Mouse (Mus musculus) hindbrain, embryonic 10.5 days (tissue): ENCODE measurements at regions not wholly inside any gene's neighbourhood (a gene's known extent, or its start where the extent isn't known, plus 50 kb on each side); places are given as distances from the start of the nearest gene placed in this dataset.

ENCODE experiments used
- DNase-seq: peaks from one replicate; pipeline ENCODE4 v3.0.0-alpha.2; 2017; ENCODE audit warnings: low spot score
- H3K27ac ChIP-seq: fragments of 300-500 bp; sonication (generic); 2 replicates; pipeline ENCODE4 v1.5.1; 2016; ENCODE audit warnings: mild to moderate bottlenecking, moderate library complexity
- H3K27me3 ChIP-seq: fragments of 300-500 bp; sonication (generic); 2 replicates; pipeline ENCODE4 v1.6.1; 2016; ENCODE audit warnings: mild to moderate bottlenecking; ENCODE audit not compliant: poor library complexity, insufficient read depth, severe bottlenecking
- H3K36me3 ChIP-seq: fragments of 300-500 bp; sonication (generic); 2 replicates; pipeline ENCODE4 v1.6.1; 2016; ENCODE audit warnings: mild to moderate bottlenecking, moderate library complexity
- H3K4me1 ChIP-seq: fragments of 300-500 bp; sonication (generic); replicated peaks from 2 replicates; pipeline ENCODE4 v1.6.1; 2016; ENCODE audit warnings: mild to moderate bottlenecking
- H3K4me3 ChIP-seq: fragments of 300-500 bp; sonication (generic); 2 replicates; pipeline ENCODE4 v1.5.1; 2016; ENCODE audit warnings: mild to moderate bottlenecking, moderate library complexity
- H3K9me3 ChIP-seq: fragments of 300-500 bp; sonication (generic); 2 replicates; pipeline ENCODE4 v1.6.1; 2016; ENCODE audit warnings: mild to moderate bottlenecking, moderate library complexity
- WGBS: fragments of 180-500 bp; shearing (Covaris S2); methylation state at CpG from one replicate; pipeline ENCODE4 v1.1.7; 2016; 5-methylcytosine and 5-hydroxymethylcytosine counted together

DNA sequence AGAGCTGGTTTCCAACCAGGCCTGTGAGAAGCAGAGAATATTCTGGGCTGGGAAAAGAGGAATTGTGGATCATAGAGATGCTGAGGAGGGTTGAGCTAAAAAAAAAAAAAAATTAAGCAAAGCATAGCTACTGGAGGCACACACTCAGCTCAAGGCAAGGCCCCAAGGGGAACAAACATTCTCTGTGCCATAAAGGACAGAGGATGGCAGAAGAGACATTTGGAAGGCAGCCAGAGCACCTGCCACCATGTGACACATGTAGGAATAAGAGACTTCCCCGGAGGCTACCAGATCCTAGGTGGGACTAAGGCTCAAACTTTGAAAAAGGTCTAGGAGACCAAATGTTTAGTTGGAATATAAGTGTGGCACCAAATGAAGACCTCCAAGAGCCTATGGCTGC is 96.4 kb upstream of the Gm26657 start:
- Histone ChIP-seq H3K4me1 (peaks cover 31% of the 10 kb centered on the region), H3K36me3 (no peaks in the 10 kb centered on the region), H3K9me3 (no peaks in the 10 kb centered on the region), H3K27ac (no peak overlapping the region), H3K27me3 (no peaks in the 10 kb centered on the region), H3K4me3 (no peak overlapping the region)
- DNase-seq, result no peak
- 90% methylated on average over 1 of the region's 1 CpGs for WGBS

DNA sequence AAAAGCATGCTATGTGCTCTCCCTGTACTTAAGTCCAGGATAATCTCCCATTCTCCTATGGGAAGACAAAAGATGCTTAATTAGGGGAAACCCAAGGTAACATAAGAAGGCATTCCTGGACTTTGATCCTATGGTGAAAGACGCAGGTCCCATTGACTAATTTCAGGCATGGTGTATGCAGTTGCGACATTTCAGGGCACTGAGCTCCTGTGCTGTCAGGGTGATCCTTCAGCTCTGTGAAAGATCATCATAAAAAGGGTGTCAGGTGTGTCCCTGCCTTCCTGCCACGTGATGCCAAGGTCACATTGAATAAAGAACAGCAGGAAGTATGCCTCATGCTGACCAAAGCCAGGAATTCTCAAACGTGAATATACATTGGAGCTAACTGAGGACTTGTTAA is 100.2 kb upstream of the Gm26657 start:
- Histone ChIP-seq H3K36me3 (no peaks in the 10 kb centered on the region), H3K4me1 (peaks cover 27% of the 10 kb centered on the region), H3K4me3 (no peak overlapping the region), H3K27ac (0 out of 2 replicates have a peak overlapping the region, but pooled peaks have one; percentile 35), H3K27me3 (no peaks in the 10 kb centered on the region), H3K9me3 (no peaks in the 10 kb centered on the region)
- WGBS, result 58% methylated on average over 4 of the region's 4 CpGs
- no peak for DNase-seq

DNA sequence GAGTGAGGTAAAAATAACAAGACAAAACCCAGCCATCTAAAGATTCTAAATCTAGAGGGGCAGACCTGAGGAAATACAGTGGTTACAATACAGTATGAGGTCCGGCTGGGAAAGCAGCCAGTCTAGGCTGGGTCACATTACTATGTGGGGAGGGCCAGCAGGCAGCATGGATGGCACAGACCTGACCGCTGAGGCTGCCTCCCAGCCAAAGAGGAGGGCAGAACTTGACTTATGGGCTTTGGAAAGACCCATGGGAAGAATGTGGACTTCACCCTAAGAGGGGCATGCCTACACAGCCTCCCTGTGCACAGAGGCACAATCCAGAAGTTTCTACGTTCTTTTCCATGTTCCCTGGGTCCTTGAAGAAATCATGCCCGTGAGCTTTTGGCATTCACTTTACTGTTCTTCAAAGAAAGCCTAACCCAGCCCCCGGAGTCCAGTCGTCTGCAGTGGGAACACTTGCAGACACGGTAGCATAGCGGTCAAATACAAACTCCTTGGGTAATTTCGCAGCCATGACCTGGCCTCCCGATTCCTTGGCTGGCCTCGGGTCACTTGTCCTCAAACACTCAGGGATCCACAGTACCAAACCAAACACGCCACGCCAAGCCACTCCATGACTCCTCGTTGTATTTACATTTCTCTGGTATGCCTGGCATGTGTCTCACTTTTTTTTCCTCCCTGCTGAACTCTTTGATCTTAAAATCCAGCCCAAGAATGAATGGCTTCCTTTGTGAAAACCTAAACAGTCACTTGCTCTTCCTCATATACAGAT is 101.0 kb upstream of the Gm26657 start:
- WGBS, result 53% methylated on average over 14 of the region's 14 CpGs
- Histone ChIP-seq H3K36me3 (no peaks in the 10 kb centered on the region), H3K27me3 (no peaks in the 10 kb centered on the region), H3K4me1 (peaks cover 19% of the 10 kb centered on the region), H3K27ac (peak overlapping the region; percentile 70), H3K4me3 (no peak overlapping the region), H3K9me3 (no peaks in the 10 kb centered on the region)
- DNase-seq, result peak; percentile 32

DNA sequence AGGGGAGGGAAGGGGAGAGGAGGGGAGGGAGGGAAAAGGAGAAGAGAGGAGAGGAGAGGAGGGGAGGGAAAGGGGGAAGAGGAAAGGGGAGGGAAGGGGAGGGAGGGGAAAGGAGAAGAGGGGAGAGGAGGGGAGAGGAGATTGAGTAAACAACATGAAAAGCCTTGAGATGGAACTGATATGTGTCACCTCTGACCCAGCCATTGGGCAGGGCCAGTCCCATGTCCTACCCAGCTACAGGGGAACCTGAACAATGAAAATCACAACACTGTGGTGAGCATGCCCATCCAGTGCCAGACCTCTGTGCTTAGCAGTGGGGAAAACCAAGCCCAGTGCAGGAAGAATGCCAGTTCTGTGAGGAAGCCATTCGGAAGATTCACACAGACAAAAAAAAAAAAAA is 103.6 kb upstream of the Gm26657 start:
- Histone ChIP-seq H3K4me1 (peaks cover 14% of the 10 kb centered on the region), H3K36me3 (no peaks in the 10 kb centered on the region), H3K27me3 (no peaks in the 10 kb centered on the region), H3K4me3 (no peak overlapping the region), H3K9me3 (no peaks in the 10 kb centered on the region), H3K27ac (no peak overlapping the region)
- WGBS, result 83% methylated on average over 1 of the region's 1 CpGs
- no peak for DNase-seq

DNA sequence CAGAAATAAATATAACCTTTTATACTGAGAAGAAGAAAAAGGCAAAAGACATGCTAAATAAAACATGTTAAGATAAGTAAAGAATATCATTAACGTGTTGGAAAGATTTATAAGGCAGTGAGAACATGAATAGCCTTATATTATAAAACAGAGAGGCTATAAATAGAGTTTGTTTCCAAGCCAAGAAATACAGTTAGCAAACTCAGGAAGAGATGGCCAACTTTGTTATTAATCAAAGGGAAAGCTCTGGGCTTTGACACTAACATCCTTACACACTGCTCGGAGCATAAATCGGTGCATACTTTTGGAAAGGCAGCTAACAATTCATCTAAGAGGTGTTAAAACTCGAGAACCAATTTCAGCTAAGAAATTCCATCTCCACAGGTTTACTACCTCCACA is 106.3 kb upstream of the Gm26657 start:
- H3K27ac ChIP-seq, result no peak overlapping the region
- H3K27me3 ChIP-seq, result no peaks in the 10 kb centered on the region
- WGBS, result 89% methylated on average over 4 of the region's 4 CpGs
- DNase-seq, result no peak
- H3K9me3 ChIP-seq, result no peaks in the 10 kb centered on the region
- H3K36me3 ChIP-seq, result no peaks in the 10 kb centered on the region
- H3K4me1 ChIP-seq, result 0 out of 2 replicates have a peak, but pooled peaks cover 5% of the 10 kb centered on the region
- no peak overlapping the region for H3K4me3 ChIP-seq

DNA sequence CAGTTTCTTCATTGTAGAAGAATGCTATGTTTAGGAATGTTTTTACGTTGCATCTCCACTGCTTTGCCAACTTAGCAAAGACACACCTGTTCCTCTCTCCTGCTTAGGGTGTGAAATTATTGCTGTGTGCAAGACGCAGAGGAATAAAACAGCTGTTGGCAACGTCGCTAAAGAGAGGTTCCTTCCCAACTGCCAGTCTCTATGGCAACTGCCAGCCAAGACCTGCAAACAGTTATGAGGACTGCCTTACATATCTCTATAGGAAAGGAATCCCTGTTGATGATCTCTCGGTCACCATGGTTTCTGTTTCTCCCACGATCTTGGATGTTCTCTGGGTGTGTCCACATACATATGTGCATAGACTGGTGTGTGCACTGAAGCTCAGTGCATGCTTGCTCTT is 109.6 kb upstream of the Gm26657 start:
- 85% methylated on average over 6 of the region's 6 CpGs for WGBS
- Histone ChIP-seq H3K36me3 (no peaks in the 10 kb centered on the region), H3K9me3 (no peaks in the 10 kb centered on the region), H3K4me1 (0 out of 2 replicates have a peak, but pooled peaks cover 5% of the 10 kb centered on the region), H3K27ac (no peak overlapping the region), H3K4me3 (no peak overlapping the region), H3K27me3 (no peaks in the 10 kb centered on the region)
- no peak for DNase-seq

DNA sequence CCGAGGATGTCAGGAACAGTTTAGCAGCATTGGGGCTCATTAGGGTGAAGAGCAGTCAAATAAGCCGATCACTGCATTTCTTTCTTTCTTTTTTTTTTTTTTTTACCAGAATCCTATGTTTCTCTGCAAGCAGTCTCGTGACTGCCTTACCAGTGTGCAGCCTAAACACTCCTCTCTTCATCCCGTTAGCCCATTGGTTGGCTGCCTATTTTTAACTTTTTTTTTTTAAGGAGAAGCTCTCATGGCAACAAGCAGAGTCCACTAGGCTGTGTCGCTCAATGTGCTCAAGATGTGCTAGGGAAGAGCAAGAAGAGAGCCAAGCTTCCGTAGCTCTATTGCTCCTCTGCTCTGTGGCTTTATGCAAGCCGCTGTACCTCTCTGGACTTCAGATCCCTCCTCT is 112.7 kb upstream of the Gm26657 start:
- Histone ChIP-seq H3K9me3 (no peaks in the 10 kb centered on the region), H3K4me3 (no peak overlapping the region), H3K27me3 (no peaks in the 10 kb centered on the region), H3K27ac (no peak overlapping the region), H3K36me3 (no peaks in the 10 kb centered on the region), H3K4me1 (0 out of 2 replicates have a peak, but pooled peaks cover 5% of the 10 kb centered on the region)
- 83% methylated on average over 7 of the region's 7 CpGs for WGBS
- no peak for DNase-seq

DNA sequence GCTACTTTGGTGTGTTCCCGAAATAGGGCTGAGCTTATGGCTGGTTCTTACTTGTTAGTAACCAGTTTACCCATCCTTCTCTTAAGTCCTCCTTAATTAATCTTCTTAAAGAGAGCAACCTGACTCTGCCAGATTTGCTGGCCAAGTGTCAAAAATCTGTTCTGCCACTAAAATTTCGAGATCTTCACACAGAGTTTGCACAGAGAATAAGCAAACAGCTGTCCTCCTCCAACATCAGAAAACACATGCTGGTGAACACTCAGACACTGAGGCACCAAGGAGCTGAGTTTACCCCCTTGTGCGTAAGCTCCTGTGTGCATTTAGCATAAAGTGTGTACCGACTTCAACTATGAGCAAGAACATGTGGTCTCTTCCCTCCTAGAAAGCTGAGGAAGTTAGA is 118.1 kb upstream of the Gm26657 start:
- Histone ChIP-seq H3K27ac (no peak overlapping the region), H3K27me3 (no peaks in the 10 kb centered on the region), H3K4me1 (no peaks in the 10 kb centered on the region), H3K4me3 (no peak overlapping the region), H3K36me3 (no peaks in the 10 kb centered on the region), H3K9me3 (no peaks in the 10 kb centered on the region)
- no peak for DNase-seq
- 89% methylated on average over 4 of the region's 4 CpGs for WGBS

DNA sequence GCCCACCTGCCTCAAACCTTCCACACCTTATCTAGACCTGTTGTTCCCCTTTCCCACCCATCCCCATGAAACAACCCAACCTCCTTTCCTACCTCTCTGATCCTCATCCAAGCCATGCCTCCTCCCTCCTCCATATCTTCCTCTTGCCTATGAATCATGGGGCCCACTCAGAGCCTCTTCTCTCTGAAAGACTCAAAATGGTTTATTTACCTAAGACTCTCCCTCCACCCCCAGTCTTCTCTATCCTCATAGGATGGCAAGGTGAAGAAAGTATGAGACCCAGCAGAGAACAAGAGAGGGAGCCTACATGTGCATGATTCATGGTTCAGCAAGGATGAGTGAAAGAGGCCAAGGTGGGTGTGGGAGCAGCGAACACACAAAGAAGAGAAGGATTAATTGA is 118.5 kb upstream of the Gm26657 start:
- DNase-seq, result no peak
- WGBS, result 81% methylated on average over 1 of the region's 1 CpGs
- H3K9me3 ChIP-seq, result no peaks in the 10 kb centered on the region
- no peaks in the 10 kb centered on the region for H3K36me3 ChIP-seq
- no peaks in the 10 kb centered on the region for H3K27me3 ChIP-seq
- no peak overlapping the region for H3K4me3 ChIP-seq
- H3K4me1 ChIP-seq, result no peaks in the 10 kb centered on the region
- no peak overlapping the region for H3K27ac ChIP-seq

DNA sequence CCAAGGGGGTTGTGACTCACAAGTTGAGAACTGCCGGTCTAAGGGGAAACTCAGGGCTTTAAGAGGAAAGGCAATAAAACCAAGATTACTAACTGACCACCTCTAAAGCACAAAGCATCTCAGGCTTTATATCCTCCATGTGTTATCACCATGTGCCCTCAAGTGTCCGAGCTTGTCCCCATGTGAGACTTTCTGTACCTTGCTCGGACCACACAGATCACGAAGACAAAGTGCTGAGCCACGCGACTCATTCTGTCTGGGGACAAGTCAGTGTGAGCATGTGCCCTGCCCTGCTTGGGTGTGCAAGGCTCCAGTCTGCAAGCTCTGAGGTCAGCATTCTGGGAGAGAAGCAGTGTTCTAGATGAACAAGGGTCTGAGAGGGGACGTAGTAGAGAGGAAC is 119.2 kb upstream of the Gm26657 start:
- Histone ChIP-seq H3K36me3 (no peaks in the 10 kb centered on the region), H3K27ac (no peak overlapping the region), H3K4me1 (no peaks in the 10 kb centered on the region), H3K9me3 (no peaks in the 10 kb centered on the region), H3K4me3 (no peak overlapping the region), H3K27me3 (no peaks in the 10 kb centered on the region)
- DNase-seq, result no peak
- 94% methylated on average over 7 of the region's 7 CpGs for WGBS

DNA sequence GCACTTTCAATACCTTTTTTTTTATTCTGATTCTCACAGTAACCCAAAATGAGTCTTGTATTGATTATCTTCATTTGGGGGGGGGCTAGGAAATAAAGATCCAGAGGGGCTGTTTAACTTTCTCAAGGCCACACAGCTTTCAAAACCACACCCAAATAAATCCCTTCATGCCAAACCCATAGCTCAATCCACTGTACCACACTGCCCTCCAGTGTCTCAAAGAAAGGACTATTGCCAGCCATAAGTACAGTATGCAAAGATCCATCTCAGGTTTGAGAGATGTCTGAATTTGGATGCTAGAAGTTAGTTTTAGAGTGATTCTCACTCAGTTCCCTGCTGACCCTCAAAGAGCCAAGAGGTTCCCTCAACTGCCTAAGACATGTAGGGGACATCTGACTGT is 120.1 kb upstream of the Gm26657 start:
- no peaks in the 10 kb centered on the region for H3K4me1 ChIP-seq
- no peaks in the 10 kb centered on the region for H3K9me3 ChIP-seq
- H3K27ac ChIP-seq, result no peak overlapping the region
- no peak overlapping the region for H3K4me3 ChIP-seq
- H3K27me3 ChIP-seq, result no peaks in the 10 kb centered on the region
- no peak for DNase-seq
- no peaks in the 10 kb centered on the region for H3K36me3 ChIP-seq

DNA sequence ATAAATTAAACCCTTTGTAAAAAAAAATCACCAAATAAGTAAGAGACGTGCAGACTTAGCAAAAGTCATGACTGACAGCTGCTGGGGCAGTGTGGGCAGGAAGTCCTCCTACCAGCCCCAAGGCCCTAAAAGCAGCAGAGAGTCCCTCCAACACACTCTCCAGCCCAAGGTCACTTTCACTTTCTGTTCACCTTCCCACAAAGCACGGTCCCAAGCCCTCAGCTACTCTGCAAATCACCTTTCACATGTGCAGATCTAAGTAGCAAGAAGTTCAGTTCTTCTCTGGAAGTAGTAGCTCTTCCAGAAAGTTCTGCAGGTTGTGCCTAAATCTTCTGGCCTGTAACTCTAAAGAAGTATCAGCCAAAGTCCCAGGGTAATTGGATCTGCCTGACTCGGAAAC is 120.8 kb upstream of the Gm26657 start:
- no peaks in the 10 kb centered on the region for H3K9me3 ChIP-seq
- no peak for DNase-seq
- H3K4me3 ChIP-seq, result no peak overlapping the region
- no peaks in the 10 kb centered on the region for H3K27me3 ChIP-seq
- no peaks in the 10 kb centered on the region for H3K36me3 ChIP-seq
- no peaks in the 10 kb centered on the region for H3K4me1 ChIP-seq
- no peak overlapping the region for H3K27ac ChIP-seq
- WGBS, result 88% methylated on average over 3 of the region's 3 CpGs

DNA sequence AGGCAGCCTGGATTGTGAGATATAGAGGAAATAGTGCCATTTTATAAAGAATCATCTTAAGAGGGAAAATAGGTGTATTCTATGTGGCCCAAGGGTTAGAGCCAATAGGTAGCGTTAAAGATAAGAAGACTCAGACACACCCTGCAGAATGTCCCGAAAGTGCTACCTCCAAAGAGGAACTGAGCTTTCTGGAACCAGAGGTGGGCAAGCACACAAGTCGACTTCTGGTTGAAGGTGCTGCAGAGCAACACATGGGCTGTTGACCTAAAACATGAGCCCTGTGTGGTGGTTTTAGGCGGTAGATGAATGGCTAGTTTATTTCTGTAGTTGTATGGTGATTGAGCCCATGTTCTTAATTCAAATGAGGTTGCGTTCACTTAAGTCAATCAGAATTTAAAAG is 121.4 kb upstream of the Gm26657 start:
- Histone ChIP-seq H3K9me3 (no peaks in the 10 kb centered on the region), H3K27ac (no peak overlapping the region), H3K27me3 (no peaks in the 10 kb centered on the region), H3K36me3 (no peaks in the 10 kb centered on the region), H3K4me1 (no peaks in the 10 kb centered on the region), H3K4me3 (no peak overlapping the region)
- no peak for DNase-seq
- 94% methylated on average over 5 of the region's 5 CpGs for WGBS
